Mouse (Mus musculus) frontal cortex, adult 2 months (tissue): ENCODE results near the gene Pik3r5. TPM values are rescaled to one million over a fixed set of nuclear protein-coding genes. Genes with fewer than 3 reads are reported as not detected.

Source experiments
- DNase-seq, 2 experiments: peaks; one replicate each; pipeline ENCODE4 v3.0.0; 2022; ENCODE audit warnings: low spot score in 1 of 2; ENCODE audit errors: extremely low spot score in 1 of 2
- polyA plus RNA-seq: library from polyadenylated mRNA; depleted of rRNA; stranded (reverse); fragments of >200 nt; gene quantifications from 2 replicates; pipeline ENCODE4 v1.2.3, GENCODE M21; 2012

Pik3r5 gene
- polyA plus RNA-seq, 1 experiment, result 2.0 TPM

GRCm38 (mm10) chr11:68508619-68509018 is 76.7 kb downstream of the Pik3r5 start:
- no peak for DNase-seq

GRCm38 (mm10) chr11:68509194-68509593 is 77.3 kb downstream of the Pik3r5 start:
- no peak for DNase-seq

GRCm38 (mm10) chr11:68513969-68514368 is 82.0 kb downstream of the Pik3r5 start:
- DNase-seq, result peak in 1 of 2 experiments; percentile 40

GRCm38 (mm10) chr11:68519362-68519761 is 87.4 kb downstream of the Pik3r5 start:
- no peak for DNase-seq

- no peak for DNase-seq
These were observed 87.9 kb downstream of the Pik3r5 start for GRCm38 (mm10) chr11:68519815-68520214.

- no peak for DNase-seq
These were observed 88.5 kb downstream of the Pik3r5 start for GRCm38 (mm10) chr11:68520439-68520838.

- DNase-seq, result no peak
These were observed 89.4 kb downstream of the Pik3r5 start for GRCm38 (mm10) chr11:68521352-68521751.

- DNase-seq, result peak in 1 of 2 experiments; percentile 50
These were observed 94.5 kb downstream of the Pik3r5 start for GRCm38 (mm10) chr11:68526441-68526840.

GRCm38 (mm10) chr11:68531066-68531806 is 99.3 kb downstream of the Pik3r5 start:
- peak in 1 of 2 experiments; percentile 75 for DNase-seq

- no peak for DNase-seq
These were observed 100.1 kb downstream of the Pik3r5 start for GRCm38 (mm10) chr11:68531941-68532535.

- DNase-seq, result no peak
These were observed 100.9 kb downstream of the Pik3r5 start for GRCm38 (mm10) chr11:68532773-68533172.

GRCm38 (mm10) chr11:68533971-68534475 is 102.1 kb downstream of the Pik3r5 start:
- peak in 1 of 2 experiments; percentile 50 for DNase-seq

GRCm38 (mm10) chr11:68536026-68536425 is 104.1 kb downstream of the Pik3r5 start:
- no peak for DNase-seq

- DNase-seq, result peak in 1 of 2 experiments; percentile 62
These were observed 104.5 kb downstream of the Pik3r5 start for GRCm38 (mm10) chr11:68536465-68536864.

GRCm38 (mm10) chr11:68539621-68540020 is 107.7 kb downstream of the Pik3r5 start:
- DNase-seq, result peak; percentile 49 to 66

- no peak for DNase-seq
These were observed 112.6 kb downstream of the Pik3r5 start for GRCm38 (mm10) chr11:68544554-68544953.

GRCm38 (mm10) chr11:68545172-68545571 is 113.3 kb downstream of the Pik3r5 start:
- DNase-seq, result no peak

- no peak for DNase-seq
These were observed 113.8 kb downstream of the Pik3r5 start for GRCm38 (mm10) chr11:68545682-68546222.
